Mouse (Mus musculus) midbrain, embryonic 16.5 days (tissue): ENCODE data around the gene Myo15b. TPM values are rescaled to one million over a fixed set of nuclear protein-coding genes. Genes with fewer than 3 reads are reported as not detected.
"Not testable (repeated sequence)": the region's sequence is repeated elsewhere in the genome, so short reads cannot be mapped to it uniquely, and the experiment has no call there.

Experiments used
- ATAC-seq: fragments of 200-750 bp; cut with Nextera tagmentation; 2 replicates; pipeline ENCODE4 v1.8.0; 2017; ENCODE audit warnings: moderate TSS enrichment
- H3K27ac ChIP-seq: fragments of 300-500 bp; sonication (generic); 2 replicates; pipeline ENCODE4 v1.5.1; 2014; ENCODE audit warnings: mild to moderate bottlenecking, low read length, mixed read lengths
- H3K27me3 ChIP-seq: fragments of 300-500 bp; sonication (generic); 2 replicates; pipeline ENCODE4 v1.6.1; 2014; ENCODE audit warnings: low read depth, low read length, mixed read lengths; ENCODE audit not compliant: control insufficient read depth, insufficient read depth
- H3K36me3 ChIP-seq: fragments of 300-500 bp; sonication (generic); 2 replicates; pipeline ENCODE4 v1.6.1; 2014; ENCODE audit warnings: mild to moderate bottlenecking, low read length, moderate library complexity, mixed read lengths; ENCODE audit not compliant: control insufficient read depth, insufficient read depth
- H3K4me1 ChIP-seq: fragments of 300-500 bp; sonication (generic); 2 replicates; pipeline ENCODE4 v1.6.1; 2014; ENCODE audit warnings: mild to moderate bottlenecking, low read length, mixed read lengths; ENCODE audit not compliant: control insufficient read depth, insufficient read depth
- H3K4me2 ChIP-seq: fragments of 300-500 bp; sonication (generic); 2 replicates; pipeline ENCODE4 v1.6.1; 2014; ENCODE audit warnings: mild to moderate bottlenecking, low read length, mixed read lengths
- H3K4me3 ChIP-seq: fragments of 300-500 bp; sonication (generic); 2 replicates; pipeline ENCODE4 v1.5.1; 2014; ENCODE audit warnings: low read depth, mild to moderate bottlenecking, low read length, moderate library complexity, mixed read lengths
- H3K9ac ChIP-seq: fragments of 300-500 bp; sonication (generic); 2 replicates; pipeline ENCODE4 v1.6.1; 2014; ENCODE audit warnings: low read depth, low read length, mixed read lengths
- H3K9me3 ChIP-seq: fragments of 300-500 bp; sonication (generic); replicated peaks from 2 replicates; pipeline ENCODE4 v1.6.1; 2014; ENCODE audit warnings: mild to moderate bottlenecking, low read length, mixed read lengths; ENCODE audit not compliant: control insufficient read depth, poor library complexity, severe bottlenecking
- WGBS: fragments of 180-500 bp; shearing (Covaris S2); extraction: QIAGEN DNeasy Blood & Tissue Kit; methylation state at CpG from one replicate; pipeline ENCODE4 v1.1.7; 2014; 5-methylcytosine and 5-hydroxymethylcytosine counted together
- polyA plus RNA-seq: library from polyadenylated mRNA; unstranded; fragments of >200 nt; fragmentation: Nextera tagmentation; extraction: Ambion mirVana; gene quantifications from 2 replicates; pipeline ENCODE4 v1.2.1, GENCODE M21; 2015

Gene Myo15b
- polyA plus RNA-seq, 1 experiment from 2014 or later = not detected

DNA sequence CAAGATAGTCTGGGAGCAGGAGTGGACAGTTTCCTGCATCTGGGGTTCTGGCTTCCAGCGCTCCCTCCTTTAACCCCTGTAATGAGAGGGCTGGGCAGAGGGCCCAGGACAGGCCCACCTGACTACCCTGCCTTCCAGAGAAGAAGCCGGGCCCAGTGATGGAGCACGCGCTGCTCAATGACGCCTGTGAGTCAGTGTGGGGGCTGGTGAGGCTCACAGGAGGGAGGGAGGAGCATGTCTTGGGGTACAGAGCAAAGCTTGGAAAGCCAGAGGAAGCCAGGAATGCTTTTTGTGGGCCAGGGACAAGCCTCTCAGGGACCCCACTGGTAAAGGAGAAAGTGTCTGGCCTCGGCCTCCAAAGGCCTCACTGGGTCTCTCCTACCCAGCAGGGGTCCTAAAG is 3.5 kb upstream of the Myo15b start:
- no peaks in the 10 kb centered on the region for H3K9me3 ChIP-seq
- no peaks in the 10 kb centered on the region for H3K36me3 ChIP-seq
- H3K4me1 ChIP-seq = peaks cover 4% of the 10 kb centered on the region; the same call in 1 of the 2 replicates
- H3K4me3 ChIP-seq = no peak overlapping the region
- no peak for ATAC-seq
- WGBS = 82% methylated on average over 6 of the region's 6 CpGs
- H3K27ac ChIP-seq = no peak overlapping the region
- H3K27me3 ChIP-seq = peaks cover 23% of the 10 kb centered on the region
- H3K4me2 ChIP-seq = no peak overlapping the region
- no peak overlapping the region for H3K9ac ChIP-seq

DNA sequence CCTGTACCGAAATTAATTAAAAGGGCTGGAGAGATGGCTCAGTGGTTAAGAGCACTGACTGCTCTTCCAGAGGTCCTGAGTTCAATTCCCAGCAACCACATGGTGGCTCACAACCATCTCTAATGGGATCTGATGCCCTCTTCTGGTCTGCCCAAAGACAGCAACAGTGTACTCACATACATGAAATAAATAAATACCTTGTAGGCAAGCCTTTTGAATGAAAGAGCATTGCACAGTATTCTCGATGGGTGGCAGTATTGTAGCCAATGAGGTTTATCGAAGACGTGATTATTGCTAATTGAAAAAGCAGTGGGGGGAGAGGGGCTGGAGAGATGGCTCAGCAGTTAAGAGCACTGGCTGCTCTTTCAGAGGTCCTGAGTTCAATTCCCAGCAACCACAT is 1.1 kb upstream of the Myo15b start:
- peaks cover 38% of the 10 kb centered on the region for H3K27me3 ChIP-seq
- 95% methylated on average over 4 of the region's 4 CpGs for WGBS
- not testable (repeated sequence) for H3K4me3 ChIP-seq, H3K27ac ChIP-seq, H3K9ac ChIP-seq, H3K9me3 ChIP-seq, H3K4me2 ChIP-seq, H3K36me3 ChIP-seq, ATAC-seq, H3K4me1 ChIP-seq

DNA sequence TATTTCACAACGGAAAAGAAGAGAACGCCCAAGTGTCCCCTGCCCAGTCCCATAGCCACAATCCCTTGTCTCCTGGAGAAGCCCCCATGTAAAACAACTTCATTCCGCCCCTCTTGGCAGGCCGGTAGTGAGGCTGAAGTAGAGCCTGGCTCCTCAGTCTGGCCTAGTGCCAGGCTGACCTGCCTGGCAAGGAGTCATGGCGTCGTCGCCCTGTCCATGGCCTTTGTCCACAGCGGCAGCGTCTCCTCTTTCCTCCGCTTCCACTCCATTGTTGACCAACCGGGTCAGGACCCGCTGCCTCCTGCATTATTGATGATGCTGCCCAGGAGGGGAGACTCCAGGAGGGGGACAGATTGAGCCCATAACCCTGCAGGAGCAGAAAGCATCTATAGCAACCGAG is 270 bp upstream of the Myo15b start:
- no peak for ATAC-seq
- Histone ChIP-seq H3K4me3 (no peak overlapping the region), H3K36me3 (no peaks in the 10 kb centered on the region), H3K4me1 (peaks cover 4% of the 10 kb centered on the region; the same call in 1 of the 2 replicates), H3K27ac (no peak overlapping the region), H3K27me3 (peaks cover 40% of the 10 kb centered on the region), H3K4me2 (no peak overlapping the region), H3K9me3 (no peaks in the 10 kb centered on the region), H3K9ac (no peak overlapping the region)
- WGBS = 44% methylated on average over 13 of the region's 13 CpGs

DNA sequence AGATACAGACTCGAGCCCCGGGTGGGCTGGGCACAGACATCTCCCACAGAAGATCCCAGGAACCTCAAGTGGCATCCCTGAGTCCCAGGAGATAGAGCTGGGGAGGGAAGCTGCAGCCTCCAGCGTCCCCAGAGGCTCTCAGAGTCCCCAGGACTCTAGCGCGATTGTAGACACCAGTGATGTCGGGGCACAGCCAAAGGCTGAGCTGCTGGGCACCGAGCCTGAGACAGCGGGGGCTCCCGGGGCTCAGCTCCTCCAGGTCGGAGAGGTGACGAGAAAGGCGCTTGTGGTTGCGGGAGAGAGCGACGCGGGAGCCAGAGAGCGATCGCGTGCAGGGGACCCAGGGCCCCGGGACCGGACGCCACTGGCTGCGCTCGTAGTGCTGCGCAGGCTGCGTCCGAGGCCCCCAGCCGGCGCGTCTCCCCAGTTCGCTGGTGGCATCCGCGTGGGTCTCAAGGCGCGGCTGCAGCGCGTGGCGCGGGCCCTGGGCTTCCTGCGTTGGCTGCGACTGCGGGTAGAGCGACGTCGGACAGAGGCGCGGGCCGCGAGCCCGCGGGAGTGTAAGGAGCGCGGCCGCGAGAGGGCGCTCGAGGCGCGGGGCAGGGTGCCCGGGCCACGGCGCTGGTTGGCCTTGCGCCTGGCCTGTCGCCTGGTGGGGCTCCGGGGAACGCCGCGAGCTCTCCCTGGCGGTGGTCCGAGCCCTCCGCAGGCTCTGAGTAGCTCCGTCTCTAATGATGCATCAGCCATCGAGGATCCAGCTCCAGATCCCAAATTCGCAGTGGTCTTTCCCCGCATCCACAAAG is 1.1 kb downstream of the Myo15b start:
- peak; percentile 39; the same call in 1 of the 2 replicates for ATAC-seq
- Histone ChIP-seq H3K9me3 (no peaks in the 10 kb centered on the region), H3K36me3 (no peaks in the 10 kb centered on the region), H3K9ac (0 out of 2 replicates have a peak overlapping the region, but pooled peaks have one; percentile 23), H3K27me3 (peaks cover 43% of the 10 kb centered on the region), H3K4me3 (peak overlapping the region; percentile 29), H3K27ac (no peak overlapping the region), H3K4me1 (peaks cover 4% of the 10 kb centered on the region; the same call in 1 of the 2 replicates), H3K4me2 (peak overlapping the region; percentile 49)
- WGBS = 2% methylated on average over 74 of the region's 75 CpGs

DNA sequence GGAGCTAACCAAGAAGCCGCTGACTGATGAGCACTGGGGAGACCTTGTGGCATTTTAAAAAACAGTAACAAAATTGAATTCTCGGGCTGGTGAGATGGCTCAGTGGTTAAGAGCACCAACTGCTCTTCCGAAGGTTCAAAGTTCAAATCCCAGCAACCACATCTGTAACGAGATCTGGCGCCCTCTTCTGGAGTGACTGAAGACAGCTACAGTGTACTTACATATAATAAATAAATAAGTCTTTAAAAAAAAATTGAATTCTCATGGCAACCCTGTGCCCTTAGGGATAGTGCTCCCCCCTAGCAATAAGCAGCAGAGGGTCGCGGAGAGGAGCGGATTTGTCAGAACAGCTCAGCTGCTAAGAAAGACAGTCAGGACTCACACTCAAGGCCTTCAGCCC is 5.7 kb downstream of the Myo15b start:
- 86% methylated on average over 8 of the region's 8 CpGs for WGBS
- Histone ChIP-seq H3K36me3 (no peaks in the 10 kb centered on the region), H3K4me1 (peaks cover 4% of the 10 kb centered on the region; the same call in 1 of the 2 replicates), H3K4me2 (no peak overlapping the region), H3K9ac (no peak overlapping the region), H3K27me3 (peaks cover 28% of the 10 kb centered on the region), H3K27ac (no peak overlapping the region), H3K4me3 (no peak overlapping the region), H3K9me3 (no peaks in the 10 kb centered on the region)
- no peak for ATAC-seq

DNA sequence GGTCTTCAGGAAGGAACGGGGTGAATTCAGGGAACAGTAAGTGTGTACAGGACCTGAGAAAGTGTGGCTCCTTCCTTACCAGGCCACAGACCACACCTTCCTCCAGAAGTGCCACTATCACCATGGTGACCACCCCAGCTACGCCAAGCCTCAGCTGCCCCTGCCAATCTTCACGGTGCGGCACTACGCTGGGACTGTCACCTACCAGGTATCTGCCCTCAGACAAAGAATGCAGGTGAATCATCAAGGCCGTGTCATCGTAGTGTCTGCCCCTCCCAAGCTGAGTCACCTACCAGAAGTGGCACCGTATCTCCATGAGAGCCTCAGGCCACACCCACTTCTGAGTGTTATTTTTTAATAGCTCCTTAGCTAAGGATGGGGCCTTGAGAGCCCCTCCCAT is 11.2 kb downstream of the Myo15b start:
- Histone ChIP-seq H3K27ac (no peak overlapping the region), H3K27me3 (no peaks in the 10 kb centered on the region), H3K36me3 (no peaks in the 10 kb centered on the region), H3K4me1 (no peaks in the 10 kb centered on the region), H3K9me3 (no peaks in the 10 kb centered on the region), H3K4me3 (no peak overlapping the region), H3K9ac (no peak overlapping the region), H3K4me2 (no peak overlapping the region)
- no peak for ATAC-seq
- WGBS = 89% methylated on average over 8 of the region's 8 CpGs

DNA sequence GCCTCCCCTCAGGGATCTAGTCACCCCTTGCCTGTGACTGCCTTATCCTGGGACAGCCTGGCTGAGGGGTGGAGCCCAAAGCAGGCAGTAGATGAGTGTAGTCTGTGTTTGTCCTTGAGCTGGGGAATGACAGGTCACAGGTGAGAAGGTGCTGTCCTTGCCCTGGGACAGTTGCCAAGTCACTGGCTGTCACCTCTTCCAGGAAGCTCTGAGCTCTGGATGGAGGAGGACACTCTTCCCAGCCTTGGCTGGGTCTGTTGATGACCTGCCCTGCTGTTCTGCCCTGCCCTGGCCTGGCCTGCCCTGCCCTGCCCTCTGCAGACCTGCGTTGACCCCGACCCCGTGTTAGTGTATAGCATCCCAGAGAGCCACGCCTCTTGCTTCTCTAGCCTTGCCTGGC is 14.2 kb downstream of the Myo15b start:
- no peaks in the 10 kb centered on the region for H3K9me3 ChIP-seq
- no peaks in the 10 kb centered on the region for H3K36me3 ChIP-seq
- ATAC-seq = no peak
- WGBS = 63% methylated on average over 4 of the region's 4 CpGs
- no peak overlapping the region for H3K4me3 ChIP-seq
- H3K4me2 ChIP-seq = no peak overlapping the region
- H3K27me3 ChIP-seq = no peaks in the 10 kb centered on the region
- no peaks in the 10 kb centered on the region for H3K4me1 ChIP-seq
- H3K27ac ChIP-seq = no peak overlapping the region
- no peak overlapping the region for H3K9ac ChIP-seq

DNA sequence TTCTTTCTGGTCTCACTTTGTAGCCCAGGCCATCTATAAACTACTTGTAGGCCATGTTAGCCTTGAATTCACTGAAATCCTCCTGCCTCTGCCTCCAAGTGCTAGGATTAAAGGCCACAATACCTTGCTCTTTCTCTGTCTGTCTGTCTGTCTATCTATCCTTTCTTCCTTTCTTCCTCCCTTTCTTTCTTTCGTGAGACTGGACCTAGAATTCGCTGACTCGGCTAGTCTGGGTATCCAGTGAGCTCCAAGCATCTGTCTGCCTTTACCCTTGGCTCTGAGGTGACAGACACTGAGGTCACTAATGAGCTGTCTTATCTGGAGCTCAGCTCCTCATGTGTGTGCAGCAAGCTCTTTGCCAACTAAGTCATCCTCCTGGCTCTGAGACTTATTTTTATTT is 17.7 kb downstream of the Myo15b start:
- Histone ChIP-seq H3K4me1 (no peaks in the 10 kb centered on the region), H3K4me3 (no peak overlapping the region), H3K27ac (no peak overlapping the region), H3K27me3 (no peaks in the 10 kb centered on the region), H3K9ac (no peak overlapping the region), H3K9me3 (no peaks in the 10 kb centered on the region), H3K36me3 (no peaks in the 10 kb centered on the region), H3K4me2 (no peak overlapping the region)
- no peak for ATAC-seq
- WGBS = 92% methylated on average over 3 of the region's 3 CpGs

DNA sequence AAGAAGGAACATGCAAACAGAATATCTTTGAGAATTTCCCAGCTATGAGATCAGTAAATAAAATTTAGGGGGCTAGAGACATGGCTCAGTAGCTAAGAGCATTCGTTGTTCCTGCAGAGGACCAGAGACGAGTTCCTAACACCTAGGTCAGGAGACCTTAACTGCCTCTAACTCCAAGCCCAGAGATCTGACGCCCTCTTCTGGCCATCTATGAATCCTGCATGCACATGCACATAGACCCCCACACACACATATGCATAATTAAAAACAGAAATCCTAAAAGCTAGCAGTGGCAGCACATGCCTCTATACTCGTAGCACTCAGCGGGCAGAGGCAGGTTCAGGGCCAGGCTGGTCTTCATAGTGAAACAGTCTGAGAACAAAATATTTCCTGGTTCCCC is 18.2 kb downstream of the Myo15b start:
- no peaks in the 10 kb centered on the region for H3K4me1 ChIP-seq
- no peak overlapping the region for H3K4me2 ChIP-seq
- ATAC-seq = no peak
- no peak overlapping the region for H3K9ac ChIP-seq
- no peak overlapping the region for H3K4me3 ChIP-seq
- no peaks in the 10 kb centered on the region for H3K36me3 ChIP-seq
- no peak overlapping the region for H3K27ac ChIP-seq
- no peaks in the 10 kb centered on the region for H3K9me3 ChIP-seq
- H3K27me3 ChIP-seq = no peaks in the 10 kb centered on the region
- WGBS = 80% methylated on average over 5 of the region's 5 CpGs
